In the genomic region with DNA sequence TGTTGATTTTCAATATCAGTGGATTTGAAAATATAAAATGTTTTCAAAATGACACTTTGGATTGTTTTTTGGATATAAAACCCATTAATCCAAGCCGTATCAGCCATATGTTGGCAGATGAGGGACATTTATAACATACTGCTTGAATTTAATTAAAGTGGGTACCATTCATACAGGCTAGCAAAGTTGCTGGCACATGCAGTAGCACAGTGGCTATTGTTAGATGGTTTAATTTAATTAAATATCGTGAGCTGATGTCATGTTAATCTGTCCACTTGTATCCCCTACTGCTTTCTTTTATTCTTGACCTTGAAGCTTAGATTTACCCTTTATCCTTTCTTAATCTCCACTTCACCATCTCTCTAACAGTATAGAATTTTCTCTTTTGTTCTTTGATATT, we compare ENCODE assay signal across 15 mouse cellular contexts.
"Had no signal": no experiment of that assay in that cellular context is flagged by ENCODE, and none has a peak within 500 bp of the region (broad histone marks: within the 10 kb centered on the region; RNA-seq: fewer than 3 reads in every experiment).

No protein-coding gene starts in this region.

- H3K9ac ChIP-seq: liver, embryonic 13.5 days; stomach, embryonic 15.5 days had no signal

- H3K4me2 ChIP-seq: liver, embryonic 13.5 days; stomach, embryonic 15.5 days had no signal

- H3K4me3 ChIP-seq: left cerebral cortex, adult 2 months; liver, embryonic 13.5 days; stomach, embryonic 15.5 days had no signal

- ATAC-seq: intestine, embryonic 16.5 days; midbrain, embryonic 16.5 days had no signal

- H3K36me3 ChIP-seq: liver, embryonic 13.5 days; stomach, embryonic 15.5 days had no signal

- H3K9me3 ChIP-seq: liver, embryonic 13.5 days; stomach, embryonic 15.5 days had no signal

- H3K4me1 ChIP-seq: liver, embryonic 13.5 days; stomach, embryonic 15.5 days had no signal

- H3K27me3 ChIP-seq: liver, embryonic 13.5 days; stomach, embryonic 15.5 days had no signal

- DNase-seq: kidney, adult 18-20 months; kidney, postnatal 25 days; layer of hippocampus, postnatal 36 days; liver, embryonic 13.5 days; lung, adult 2 months; lung, postnatal 14 days; lung, postnatal 4 days; right cerebral cortex, postnatal 25 days; spleen, adult 18-20 months; thymus, postnatal 25 days had no signal

- H3K27ac ChIP-seq: kidney, postnatal 0 days; left cerebral cortex, adult 2 months; liver, embryonic 13.5 days; stomach, embryonic 15.5 days had no signal
